Mouse (Mus musculus) skeletal muscle tissue, adult 2 months (tissue): Measurements from ENCODE around the gene Ier5.

Experiments used
- DNase-seq: peaks from one replicate; pipeline ENCODE4 v3.0.0-alpha.2; 2012; ENCODE audit warnings: low read depth, low spot score

The Ier5 gene

DNA sequence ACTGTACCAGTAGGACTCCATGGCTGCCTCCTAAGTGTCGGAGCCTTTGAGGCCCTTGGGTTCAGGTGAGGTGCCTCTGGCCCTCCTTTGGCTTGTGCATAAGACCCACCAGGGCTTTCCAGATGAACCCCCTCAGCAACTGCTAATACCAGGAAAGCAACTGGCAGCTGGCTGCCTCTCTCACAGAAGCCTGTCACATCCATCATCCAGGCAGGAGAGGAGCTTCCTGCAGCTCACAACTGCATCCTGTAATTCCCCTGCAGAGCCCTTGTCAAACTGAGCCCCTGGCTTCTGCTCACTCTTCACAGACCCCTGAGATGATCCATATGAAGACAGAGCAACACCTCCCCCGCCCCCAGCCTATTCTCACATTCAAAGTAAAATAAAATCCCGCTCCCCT lies 21.8 kb downstream of the Ier5 start:
- DNase-seq: no peak

DNA sequence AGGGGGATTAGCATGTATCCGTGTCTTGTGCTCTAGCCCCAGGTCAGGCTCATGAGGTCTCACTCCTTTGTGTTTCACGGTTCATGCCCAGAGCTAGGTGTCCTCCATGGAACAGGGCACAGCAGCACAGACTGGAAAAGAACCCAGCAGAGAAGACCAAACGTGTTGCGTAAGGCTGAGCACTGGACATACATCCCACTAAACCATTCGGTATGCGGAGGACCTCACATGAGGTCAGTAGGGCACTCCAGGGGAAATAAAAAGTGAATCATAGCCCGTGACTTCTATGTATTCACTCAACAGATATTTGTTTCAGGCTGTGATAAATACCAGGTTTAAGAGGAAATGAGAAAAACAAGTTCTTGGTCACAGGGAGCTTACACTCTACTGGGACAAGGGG lies 23.6 kb downstream of the Ier5 start:
- no peak for DNase-seq

DNA sequence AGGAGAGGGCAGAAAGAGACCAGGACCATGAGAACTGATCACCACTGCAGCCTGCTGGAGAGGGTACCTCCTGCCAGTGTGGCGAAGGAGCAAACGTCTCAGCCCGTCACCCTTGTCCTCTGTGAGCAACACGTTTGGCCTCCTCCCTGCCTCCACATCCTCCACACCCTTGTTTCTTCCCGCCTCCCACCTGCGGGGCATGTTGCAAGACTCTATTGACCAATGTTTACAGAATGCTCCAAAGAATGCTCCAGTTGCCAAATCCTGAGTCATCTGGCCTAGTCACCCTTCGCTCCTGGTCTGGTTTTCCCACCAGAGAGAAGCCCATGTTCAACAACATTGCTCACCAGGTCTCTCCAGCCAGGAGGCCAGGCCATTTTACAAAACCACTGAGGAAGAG lies 24.6 kb downstream of the Ier5 start:
- DNase-seq: no peak

DNA sequence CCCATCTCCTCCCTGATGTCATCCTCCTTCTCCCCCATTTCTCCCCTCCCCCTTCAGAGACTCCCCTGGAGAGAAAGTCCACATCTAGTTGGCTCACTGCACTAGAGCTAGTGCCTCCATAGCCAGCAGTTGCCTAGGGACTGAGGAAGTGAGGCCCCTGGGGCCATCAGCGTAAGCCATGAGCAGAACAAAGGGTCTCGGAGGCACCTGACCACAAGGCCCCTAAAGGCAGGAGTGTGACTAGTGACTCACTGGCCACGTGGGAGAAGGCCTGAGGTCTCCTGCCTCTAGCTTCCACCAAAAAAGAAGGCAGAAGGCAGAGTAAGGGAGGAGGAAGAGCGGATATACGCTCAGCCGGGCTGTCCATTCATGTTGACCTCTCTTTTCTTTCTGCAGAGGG lies 25.5 kb downstream of the Ier5 start:
- no peak for DNase-seq

DNA sequence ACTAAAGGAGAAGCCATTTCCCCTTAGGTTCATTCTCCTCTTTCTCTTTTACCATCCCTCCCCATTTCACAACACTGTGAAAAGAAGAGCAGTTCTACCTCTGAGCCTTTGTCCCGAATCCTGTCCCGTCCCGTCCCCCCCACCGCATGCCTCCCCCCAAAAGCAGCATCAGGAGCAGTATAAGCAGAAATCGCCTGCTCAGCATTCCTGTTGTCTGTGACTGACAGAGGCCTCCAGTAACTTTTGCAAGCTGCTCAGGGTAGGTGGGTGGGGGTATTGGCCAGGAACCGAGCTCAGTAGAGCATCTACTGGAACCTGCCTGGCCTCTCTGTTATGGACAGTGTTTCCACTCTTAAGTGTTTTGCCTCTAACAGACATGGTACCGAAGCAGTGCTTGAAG lies 26.3 kb downstream of the Ier5 start:
- no peak for DNase-seq

DNA sequence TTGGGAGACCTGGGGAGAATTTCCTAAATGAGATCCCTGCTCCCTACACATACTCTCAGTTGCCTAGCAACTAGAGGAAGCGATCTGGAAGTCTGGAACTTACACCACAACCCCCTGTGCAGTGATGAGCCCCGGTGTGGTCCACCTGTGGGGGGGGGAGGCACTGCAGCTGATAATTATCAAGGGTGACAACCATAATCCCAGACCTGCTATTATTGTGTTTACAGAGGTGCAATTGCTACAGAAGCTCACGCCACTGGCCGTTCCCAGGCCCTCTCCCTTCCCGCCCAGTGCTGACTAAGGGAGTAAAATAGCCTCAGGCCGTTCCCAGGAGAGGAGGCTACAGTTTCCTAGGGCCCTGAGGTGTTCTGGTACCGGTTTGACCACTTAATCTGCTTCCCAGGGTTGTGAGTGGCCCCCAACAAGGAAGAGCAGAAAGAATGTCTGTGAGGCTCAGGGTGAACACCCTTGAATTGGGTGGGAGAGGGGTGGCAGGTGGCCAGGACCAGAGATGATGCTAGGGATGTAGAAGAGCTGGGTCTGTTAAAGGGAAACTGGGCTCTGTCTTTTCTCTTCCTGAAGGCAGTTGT lies 28.1 kb downstream of the Ier5 start:
- no peak for DNase-seq

DNA sequence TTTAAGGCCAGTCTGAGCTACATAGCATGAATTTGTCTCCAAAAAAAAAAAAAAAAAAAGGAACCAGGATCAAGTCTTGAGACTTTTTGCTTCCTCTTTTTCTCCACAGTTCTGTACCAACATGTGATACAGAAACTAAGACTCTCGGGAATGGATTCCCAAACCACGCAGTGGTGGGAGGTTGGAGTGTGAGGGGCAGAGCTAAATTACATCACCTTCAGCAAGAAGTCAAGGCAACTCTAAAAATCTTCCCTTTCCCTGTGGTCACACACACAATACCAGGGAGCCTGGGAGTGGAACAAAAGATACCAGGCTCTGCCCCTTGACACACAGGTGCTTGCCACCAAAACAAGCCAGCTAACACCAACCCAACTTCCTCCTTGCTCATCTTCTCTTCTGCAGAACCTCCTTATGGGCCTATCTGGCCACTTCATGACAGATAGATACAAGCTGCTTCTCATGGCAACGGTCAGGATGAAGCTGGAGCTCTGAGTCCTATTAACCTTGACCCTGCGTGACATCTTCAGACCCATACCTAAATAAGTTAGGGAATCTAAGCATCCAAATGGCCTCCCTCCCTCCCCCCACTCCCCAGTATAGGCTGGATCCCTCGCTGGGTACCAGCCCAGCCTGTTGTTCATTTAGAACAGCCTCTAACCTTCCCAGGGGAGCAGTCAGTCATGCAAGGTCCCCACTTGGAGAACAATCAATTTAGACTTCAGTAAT lies 28.7 kb downstream of the Ier5 start:
- no peak for DNase-seq

DNA sequence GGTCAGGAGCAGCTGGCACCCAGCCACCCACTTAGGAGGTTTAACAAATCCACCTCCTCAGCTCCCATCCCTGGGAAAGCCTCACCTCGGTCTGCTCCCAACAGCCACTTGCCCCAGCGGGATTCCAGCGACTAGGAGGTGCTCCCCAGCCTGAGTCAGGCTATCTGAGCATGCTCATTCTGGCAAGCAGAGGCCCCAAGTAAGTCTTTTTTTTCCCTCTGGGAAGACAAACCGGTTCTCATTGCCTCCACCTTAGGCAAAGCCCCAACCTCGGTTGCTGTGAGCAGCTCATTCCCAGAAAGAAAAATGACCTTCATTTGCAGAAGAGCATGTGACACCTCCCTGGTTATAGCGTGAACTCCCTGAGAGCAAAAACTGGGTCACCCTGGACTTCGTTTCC lies 29.7 kb downstream of the Ier5 start:
- DNase-seq: no peak

DNA sequence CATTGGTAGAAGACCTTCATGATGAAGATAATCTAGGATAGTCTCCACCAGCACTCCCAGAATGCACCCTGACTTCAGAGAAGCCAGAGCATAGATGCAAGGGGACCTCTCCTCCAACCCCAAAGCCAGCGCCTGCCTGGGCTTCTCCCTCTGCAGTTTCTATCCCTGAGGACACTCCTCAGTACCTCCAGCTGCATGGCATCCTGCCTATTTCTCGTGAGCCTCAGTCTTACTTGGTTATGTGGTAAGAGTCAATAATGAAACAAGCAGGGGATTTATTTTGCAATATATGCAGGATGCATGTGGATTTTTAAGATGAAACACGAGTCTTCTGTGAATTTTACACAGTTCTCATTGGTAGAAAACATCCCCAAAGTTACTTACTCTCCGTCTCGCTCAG lies 33.2 kb downstream of the Ier5 start:
- no peak for DNase-seq

DNA sequence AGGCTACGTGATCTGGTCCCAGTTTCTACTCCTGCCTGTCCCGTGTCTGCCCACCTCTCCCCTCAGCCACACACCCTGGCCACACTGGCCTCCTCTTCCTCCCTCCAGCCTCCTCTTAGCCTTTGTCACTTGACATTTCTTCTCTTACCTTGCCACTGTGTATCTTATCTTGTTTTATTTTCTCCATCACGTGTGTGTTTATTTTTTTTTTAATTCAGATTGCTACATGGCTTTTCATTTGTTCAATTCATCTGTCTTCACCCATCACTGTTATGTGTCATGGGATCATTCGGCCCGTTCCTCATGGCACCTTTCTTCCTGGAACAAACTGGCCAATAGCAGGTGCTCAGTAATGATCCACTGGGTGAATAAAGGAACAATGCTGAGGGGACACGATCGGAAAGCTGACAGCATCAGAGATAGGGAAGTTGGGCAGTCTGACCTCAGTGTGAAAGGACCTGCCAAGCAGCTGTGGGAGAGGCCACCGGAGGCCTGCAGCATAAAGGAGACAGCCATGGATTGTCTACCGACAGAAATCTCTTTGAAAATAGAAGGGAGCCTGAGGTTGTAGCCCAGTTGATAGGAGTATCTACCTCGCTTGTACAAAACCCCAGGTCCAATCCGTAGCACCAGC lies 34.3 kb downstream of the Ier5 start:
- DNase-seq: no peak

DNA sequence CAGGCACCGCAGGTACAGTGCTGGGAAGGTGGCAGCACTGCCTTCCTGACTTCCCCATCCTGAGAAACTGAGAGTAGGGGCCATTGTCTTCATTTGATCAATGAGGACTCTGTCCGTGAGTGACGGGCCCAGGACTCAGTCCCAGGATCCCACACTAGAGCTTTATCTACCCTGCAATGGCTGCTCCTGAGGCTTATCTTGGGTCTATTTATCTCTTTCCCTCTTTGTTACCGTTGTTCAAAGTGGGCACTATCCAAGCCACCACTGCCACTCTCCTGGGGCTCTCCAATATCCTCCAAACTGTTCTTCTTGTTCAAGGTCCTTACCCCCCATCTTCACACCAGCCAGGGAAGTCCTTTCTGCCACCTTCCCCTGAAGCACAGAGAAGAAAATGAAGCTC lies 34.8 kb downstream of the Ier5 start:
- no peak for DNase-seq

DNA sequence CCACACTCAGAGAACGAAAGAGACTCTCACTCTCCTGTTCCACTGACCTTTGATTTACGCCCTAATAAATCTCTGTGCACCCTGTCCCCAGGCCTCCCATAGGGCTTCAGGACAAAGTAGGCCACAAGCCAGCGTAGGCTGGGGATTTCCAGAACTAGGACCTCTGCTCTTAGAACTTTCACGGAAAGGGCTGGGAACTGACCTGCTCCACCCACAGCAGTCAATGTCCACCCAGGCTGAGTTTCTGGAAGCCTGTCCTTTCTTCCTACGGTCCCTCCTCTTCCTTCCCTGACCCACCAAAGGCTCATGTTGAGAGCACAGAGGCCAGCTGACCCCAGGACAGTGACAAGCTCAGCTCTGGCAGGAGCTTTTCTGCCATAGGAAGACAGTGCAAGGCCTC lies 35.3 kb downstream of the Ier5 start:
- no peak for DNase-seq

DNA sequence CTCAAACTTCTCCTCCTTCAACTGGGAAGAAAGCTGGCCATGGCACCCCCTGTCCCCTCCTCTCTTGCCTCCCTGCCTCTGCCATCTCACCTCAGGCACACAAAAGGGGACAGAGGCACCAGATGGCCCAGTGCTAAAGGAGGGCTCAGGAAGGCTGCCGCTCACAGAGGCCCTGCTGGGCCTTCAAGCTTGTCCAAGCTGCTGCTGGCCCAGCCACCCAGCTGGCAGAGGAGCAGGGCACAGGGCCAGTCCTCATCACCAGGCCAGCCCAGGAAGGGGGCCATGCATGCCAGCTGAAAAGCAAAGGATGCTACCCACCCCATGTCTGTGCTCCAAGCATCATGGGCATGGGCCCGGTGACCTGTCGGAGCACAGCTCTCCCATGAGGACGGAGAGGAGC lies 36.5 kb downstream of the Ier5 start:
- DNase-seq: no peak

DNA sequence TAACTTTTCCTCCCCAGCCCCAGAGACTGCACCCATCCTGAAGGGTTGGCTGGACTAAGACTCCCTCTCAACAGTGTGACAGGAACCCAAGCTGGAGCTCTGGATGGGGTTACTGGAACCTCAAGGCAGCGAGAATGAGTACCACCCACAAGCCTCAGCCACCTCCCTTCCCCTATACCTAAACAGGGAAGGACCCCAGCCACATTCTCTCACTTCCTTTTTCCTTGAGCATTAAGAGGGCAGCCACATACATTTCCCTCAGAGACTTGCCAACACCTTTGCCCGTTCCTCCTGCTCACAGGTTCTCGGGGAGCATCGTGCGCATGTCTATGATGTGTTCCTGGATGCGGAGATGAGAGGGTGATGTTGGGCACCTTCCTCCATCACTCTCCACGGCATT lies 37.4 kb downstream of the Ier5 start:
- no peak for DNase-seq

DNA sequence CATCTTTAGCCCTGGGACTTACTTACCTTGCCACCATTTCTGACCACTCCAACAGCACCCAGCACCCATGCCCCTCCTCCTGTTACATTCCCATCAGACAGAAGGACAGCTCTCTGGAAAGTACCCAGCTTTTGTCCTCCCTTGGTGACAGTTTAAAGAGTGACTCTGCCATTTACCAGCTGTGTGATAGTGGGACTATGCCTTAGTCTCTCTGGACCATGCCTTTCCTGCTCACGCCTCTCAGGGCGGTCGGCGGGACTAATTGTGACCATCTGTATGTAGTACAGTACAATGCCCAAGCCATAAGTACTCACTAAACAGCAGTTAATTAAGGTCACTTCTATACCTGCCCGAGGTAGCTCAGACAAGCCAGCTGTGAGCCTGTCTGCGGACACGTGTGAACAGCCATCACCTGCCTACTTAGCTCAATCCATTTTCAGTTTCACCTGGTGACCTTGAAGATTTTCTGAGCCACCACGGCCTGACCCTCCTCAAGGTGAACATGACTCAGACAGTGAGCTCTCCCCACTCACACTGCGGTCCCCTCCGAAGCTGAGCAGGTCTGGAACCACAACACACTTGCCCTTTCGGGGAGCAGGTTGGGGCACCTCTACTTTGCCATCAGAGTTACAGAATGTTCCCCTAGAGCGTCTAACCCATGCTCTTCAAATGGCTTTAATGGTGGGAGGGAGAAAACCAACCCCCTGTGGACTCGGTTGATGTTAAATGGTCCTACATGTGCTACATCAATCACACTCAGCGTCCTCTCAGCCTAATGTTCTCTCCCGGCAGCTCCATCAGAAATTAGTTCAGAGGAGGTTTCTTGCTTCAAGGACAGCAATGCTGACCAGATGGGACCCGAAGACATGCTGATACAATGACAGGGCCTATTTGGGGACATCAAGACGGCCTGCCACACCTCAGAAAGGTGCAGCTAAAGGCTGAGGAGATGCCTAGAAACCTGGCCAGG lies 38.3 kb downstream of the Ier5 start:
- no peak for DNase-seq

DNA sequence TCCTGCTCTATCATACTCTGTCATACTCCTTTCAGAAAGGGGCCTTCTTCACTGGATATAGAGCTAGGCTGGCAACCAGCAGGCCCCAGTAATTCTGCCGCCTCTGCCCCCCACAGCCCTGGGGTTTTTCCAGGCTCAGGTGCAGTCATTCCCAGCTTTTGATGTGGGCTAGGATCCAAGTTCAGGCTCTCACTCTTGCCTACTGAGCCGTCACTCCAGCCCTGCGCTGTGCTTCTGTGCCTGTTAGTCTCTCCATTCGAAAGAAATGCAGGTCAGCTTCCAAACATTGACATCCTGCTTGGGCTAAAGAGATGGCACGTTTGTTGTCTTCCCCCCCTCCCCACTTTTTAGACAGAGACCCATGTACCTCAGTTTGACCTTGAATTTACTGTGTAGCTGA lies 39.2 kb downstream of the Ier5 start:
- no peak for DNase-seq

DNA sequence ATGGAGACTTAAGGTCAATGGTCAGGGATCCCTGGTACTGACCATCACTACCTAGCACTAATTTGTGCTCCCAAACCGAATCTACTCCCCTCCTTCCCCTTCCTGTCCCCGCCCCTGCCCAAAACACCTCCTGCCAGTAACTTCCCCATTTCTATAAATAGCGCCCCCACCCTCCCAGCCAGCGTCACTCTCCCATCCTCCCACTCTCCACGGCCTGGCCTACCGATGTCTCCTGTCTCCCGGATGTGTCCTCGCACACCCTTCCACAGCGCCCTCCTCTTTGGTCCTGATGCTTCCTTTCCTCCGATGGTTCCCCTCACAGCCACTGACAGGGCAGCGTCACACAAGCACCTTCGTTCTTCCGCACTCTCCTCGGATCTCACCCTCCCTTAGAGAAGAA lies 39.9 kb downstream of the Ier5 start:
- DNase-seq: peak; percentile 68

DNA sequence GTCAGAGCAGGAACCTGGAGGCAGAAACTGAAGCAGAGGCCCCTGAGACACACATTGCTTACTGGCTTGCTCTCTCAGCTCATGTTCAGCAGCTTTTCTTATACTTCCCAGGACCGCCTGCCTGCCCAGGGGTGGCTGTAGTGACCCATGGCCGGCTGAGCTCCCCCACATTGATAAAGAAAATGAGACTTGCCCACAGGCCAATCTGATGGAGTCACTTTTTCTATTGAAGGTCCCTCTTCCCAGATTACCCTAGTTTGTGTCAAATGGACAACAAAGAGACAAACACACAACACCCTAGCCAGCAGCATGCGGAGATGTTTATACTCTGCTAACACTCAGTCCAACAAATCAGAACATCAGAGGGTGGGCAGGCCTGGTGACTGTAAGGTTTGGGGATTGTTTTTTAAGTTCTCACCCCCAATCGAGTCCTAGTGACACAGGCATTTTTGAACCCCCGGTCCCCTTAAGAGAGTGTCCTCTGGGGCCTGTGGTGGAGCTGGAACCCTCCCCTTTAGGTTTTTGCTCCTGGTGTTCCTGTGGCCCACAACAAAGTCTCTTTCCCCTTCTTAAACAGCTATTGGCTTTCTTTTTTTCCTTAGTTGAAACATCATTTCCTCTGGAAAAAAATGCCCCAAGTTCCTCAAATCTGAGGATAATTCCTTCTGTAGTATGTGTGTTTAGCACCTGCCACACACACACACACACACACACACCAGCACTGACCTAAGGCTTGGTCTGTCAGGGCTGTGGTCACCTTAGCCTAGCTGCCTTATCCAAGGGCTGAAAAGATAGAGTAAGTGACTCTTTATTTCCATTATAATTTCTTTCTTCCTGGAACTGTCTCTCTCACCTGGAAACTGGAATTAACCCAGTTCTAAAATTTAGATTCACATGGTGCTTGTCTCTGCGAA lies 41.1 kb downstream of the Ier5 start:
- DNase-seq: no peak

DNA sequence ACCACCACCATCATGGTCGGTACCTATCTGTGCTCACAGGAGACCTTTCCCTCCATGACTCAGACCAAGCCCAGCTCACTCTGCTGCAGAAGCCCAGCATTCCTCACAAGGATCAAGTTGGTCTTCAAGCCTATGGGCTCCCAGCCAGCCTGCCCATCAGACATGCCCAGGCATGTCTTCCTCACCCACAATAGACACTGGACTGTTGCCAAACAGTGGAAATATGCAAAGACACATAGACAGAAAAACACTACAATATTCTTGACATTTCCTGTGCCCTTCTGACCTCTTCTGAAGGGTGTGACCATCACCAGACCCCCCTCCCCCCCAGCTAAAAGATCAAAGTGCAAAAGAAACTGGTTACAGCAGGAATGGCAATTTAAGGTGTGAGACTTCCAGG lies 43.3 kb downstream of the Ier5 start:
- DNase-seq: no peak

DNA sequence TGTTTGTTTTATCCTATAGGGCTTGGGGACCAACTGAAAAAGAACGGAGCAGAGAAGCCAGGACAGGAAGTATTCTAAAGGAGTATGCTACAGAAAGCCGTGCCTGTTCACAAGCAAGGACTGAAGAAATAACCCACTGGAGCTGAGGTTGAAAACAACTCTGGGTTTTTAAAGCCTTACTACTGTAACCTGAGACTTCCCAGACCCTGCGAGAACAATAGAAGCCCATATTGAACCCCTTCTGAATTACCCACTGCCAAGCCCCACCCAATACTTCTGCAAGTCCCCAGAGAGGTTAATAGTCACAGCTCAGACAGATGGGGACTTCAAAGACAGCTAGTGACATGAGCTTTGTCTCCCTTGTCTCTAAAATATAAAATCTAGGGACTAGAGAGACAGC lies 44.4 kb downstream of the Ier5 start:
- DNase-seq: no peak

DNA sequence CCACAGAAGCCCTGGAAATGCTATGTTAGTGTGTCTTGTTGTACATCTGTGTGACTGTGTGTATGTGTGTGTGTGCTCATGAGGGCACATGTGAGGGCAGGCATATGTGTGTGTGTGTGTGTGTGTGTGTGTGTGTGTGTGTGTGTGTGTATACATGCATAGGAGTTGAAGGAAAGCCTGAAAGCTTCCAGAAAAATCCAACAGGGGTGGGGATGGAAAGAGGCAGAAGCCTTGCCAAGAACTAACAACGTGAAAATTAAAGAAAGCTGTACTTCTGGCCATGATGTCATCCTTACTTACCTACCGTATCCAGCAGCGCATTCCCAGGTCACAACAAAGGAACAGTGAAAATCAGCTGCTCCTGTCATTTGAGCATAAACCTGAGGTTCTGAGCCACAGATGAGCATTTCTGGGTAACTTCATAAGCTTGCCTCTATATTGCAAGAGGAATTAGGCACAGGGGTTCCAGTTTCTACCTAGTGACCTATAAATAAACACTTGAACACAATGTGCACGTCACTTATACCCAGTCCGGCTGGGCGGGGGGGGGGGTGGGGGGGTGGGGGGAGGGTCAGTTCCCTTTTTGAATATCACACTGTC lies 45.0 kb downstream of the Ier5 start:
- no peak for DNase-seq
